ENCODE assay signal across 15 mouse cellular contexts in genomic region chr11:19989141-19989910, GRCm38 (mm10).
DNase-seq lines count a peak whose midpoint lies in the region; ATAC-seq lines count a peak whose summit lies in the region.
"Had no signal": no experiment of that assay in that cellular context is flagged by ENCODE, and none has a peak within 500 bp of the region (broad histone marks: within the 10 kb centered on the region; RNA-seq: fewer than 3 reads in every experiment).

No protein-coding gene starts in this region.

- no peaks in the 10 kb centered on the region for H3K27me3 ChIP-seq in kidney, embryonic 15.5 days
- no peaks in the 10 kb centered on the region for H3K27me3 ChIP-seq in liver, embryonic 12.5 days (replicated peaks)
- H3K27me3 ChIP-seq: neural tube, embryonic 13.5 days; stomach, embryonic 15.5 days had no signal

- no peak overlapping the region for H3K4me3 ChIP-seq in kidney, embryonic 15.5 days (replicated peaks)
- H3K4me3 ChIP-seq in liver, embryonic 12.5 days, result no peak overlapping the region
- H3K4me3 ChIP-seq: neural tube, embryonic 13.5 days; stomach, embryonic 15.5 days had no signal

- no peaks in the 10 kb centered on the region for H3K36me3 ChIP-seq in kidney, embryonic 15.5 days
- no peaks in the 10 kb centered on the region for H3K36me3 ChIP-seq in liver, embryonic 12.5 days
- H3K36me3 ChIP-seq: neural tube, embryonic 13.5 days; stomach, embryonic 15.5 days had no signal

- no peaks in the 10 kb centered on the region for H3K9me3 ChIP-seq in kidney, embryonic 15.5 days (replicated peaks)
- no peaks in the 10 kb centered on the region for H3K9me3 ChIP-seq in liver, embryonic 12.5 days (replicated peaks)
- H3K9me3 ChIP-seq: G1E; neural tube, embryonic 13.5 days; stomach, embryonic 15.5 days had no signal

- WGBS in kidney, embryonic 15.5 days, result 79% methylated on average over 13 of the region's 13 CpGs
- 55% methylated on average over 13 of the region's 13 CpGs for WGBS in liver, embryonic 12.5 days (ENCODE audit: insufficient replicate concordance)

- no peak overlapping the region for H3K9ac ChIP-seq in kidney, embryonic 15.5 days
- H3K9ac ChIP-seq in liver, embryonic 12.5 days, result no peak overlapping the region
- H3K9ac ChIP-seq: neural tube, embryonic 13.5 days; stomach, embryonic 15.5 days had no signal

- H3K4me1 ChIP-seq in kidney, embryonic 15.5 days, result peaks cover 92% of the 10 kb centered on the region
- H3K4me1 ChIP-seq in liver, embryonic 12.5 days, result peaks cover 97% of the 10 kb centered on the region

- no peak for ATAC-seq in kidney, embryonic 15.5 days (replicated peaks; ENCODE audit: low FRiP score)
- ATAC-seq in liver, embryonic 12.5 days, result no peak

- DNase-seq in kidney, postnatal 14 days, result no peak
- peak; percentile 26 for DNase-seq in T-cell, adult 2 months (ENCODE audit: low spot score)
- peak; percentile 47 for DNase-seq in thymus, postnatal 25 days
- DNase-seq in spleen, postnatal 14 days (ENCODE audit: low spot score in 2 of 2), result no peak
- DNase-seq in lung, postnatal 10 days, result no peak
- DNase-seq: adrenal gland, adult 8-10 months; embryo, embryonic 11 days; gastrocnemius, postnatal 10 days; heart, postnatal 36 days; kidney, adult 9 months had no signal

- H3K4me2 ChIP-seq in kidney, embryonic 15.5 days, result no peak overlapping the region
- H3K4me2 ChIP-seq in liver, embryonic 12.5 days, result peak overlapping the region; percentile 6; the same call in 1 of the 2 replicates
- H3K4me2 ChIP-seq: neural tube, embryonic 13.5 days; stomach, embryonic 15.5 days had no signal

- H3K27ac ChIP-seq in kidney, embryonic 15.5 days, result peak overlapping the region; percentile 92
- H3K27ac ChIP-seq in liver, embryonic 12.5 days, result peak overlapping the region; percentile 41; the same call in 1 of the 2 replicates
- H3K27ac ChIP-seq: neural tube, embryonic 13.5 days had no signal

Comparison
In these comparisons a context has a peak if more than half of its experiments do, and no peak if none do; other contexts are left out.
1. DNase-seq: peak in T-cell, adult 2 months (single experiment) and thymus, postnatal 25 days (single experiment); none in kidney, postnatal 14 days (single experiment), spleen, postnatal 14 days (0 of 2) and lung, postnatal 10 days (single experiment).